Mouse (Mus musculus): ENCODE measurements around the gene Txk. TPM values are rescaled to one million over a fixed set of nuclear protein-coding genes. Genes with fewer than 3 reads are reported as not detected.

Txk gene
- polyA plus RNA-seq, 1 experiment = not detected

- WGBS = 85% methylated on average over 13 of the region's 13 CpGs
- Histone ChIP-seq H3K4me1 (ENCODE audit: control insufficient read depth, insufficient read depth, low read length) (peaks cover 3% of the 10 kb centered on the region; the same call in 1 of the 2 replicates), H3K27ac (ENCODE audit: insufficient read depth, low read depth, low read length) (no peak overlapping the region), H3K4me3 (ENCODE audit: insufficient read depth, low read depth, low read length) (no peak overlapping the region)
- TF ChIP-seq CTCF (IDR thresholded peaks at IDR 0.05; ENCODE audit: insufficient read depth, low read depth, low read length) = no peak
- no peak for TF ChIP-seq POLR2A (IDR thresholded peaks at IDR 0.05; ENCODE audit: insufficient read depth, low read depth, low read length)
Measured at GRCm38 (mm10) chr5:72709451-72709850, 43.1 kb downstream of the Txk start.

DNA sequence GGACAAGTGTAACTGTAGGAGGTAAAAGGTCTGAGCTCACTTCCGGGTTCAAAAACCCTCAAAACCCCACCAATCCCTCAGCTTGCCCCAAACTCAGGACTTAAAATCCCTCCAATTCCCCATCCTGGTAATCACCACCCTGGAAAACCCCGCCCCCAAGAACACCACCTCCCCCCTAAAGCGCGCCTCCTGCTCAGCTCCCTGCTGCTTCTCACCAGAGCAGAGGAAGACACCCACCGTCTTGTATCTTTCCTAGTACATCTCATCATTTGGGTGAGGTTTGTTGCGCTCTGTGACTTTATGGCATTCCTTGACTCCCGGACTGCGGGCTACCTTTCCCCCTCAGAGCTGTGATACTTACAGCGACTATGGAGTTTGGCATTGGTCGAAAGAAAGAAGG lies 45.9 kb downstream of the Txk start:
- TF ChIP-seq POLR2A (IDR thresholded peaks at IDR 0.05; ENCODE audit: insufficient read depth, low read depth, low read length) (no peak), CTCF (IDR thresholded peaks at IDR 0.05; ENCODE audit: insufficient read depth, low read depth, low read length) (no peak)
- no peak overlapping the region for H3K4me3 ChIP-seq (ENCODE audit: insufficient read depth, low read depth, low read length)
- peaks cover 3% of the 10 kb centered on the region; the same call in 1 of the 2 replicates for H3K4me1 ChIP-seq (ENCODE audit: control insufficient read depth, insufficient read depth, low read length)
- no peak overlapping the region for H3K27ac ChIP-seq (ENCODE audit: insufficient read depth, low read depth, low read length)
- WGBS = 53% methylated on average over 10 of the region's 10 CpGs

DNA sequence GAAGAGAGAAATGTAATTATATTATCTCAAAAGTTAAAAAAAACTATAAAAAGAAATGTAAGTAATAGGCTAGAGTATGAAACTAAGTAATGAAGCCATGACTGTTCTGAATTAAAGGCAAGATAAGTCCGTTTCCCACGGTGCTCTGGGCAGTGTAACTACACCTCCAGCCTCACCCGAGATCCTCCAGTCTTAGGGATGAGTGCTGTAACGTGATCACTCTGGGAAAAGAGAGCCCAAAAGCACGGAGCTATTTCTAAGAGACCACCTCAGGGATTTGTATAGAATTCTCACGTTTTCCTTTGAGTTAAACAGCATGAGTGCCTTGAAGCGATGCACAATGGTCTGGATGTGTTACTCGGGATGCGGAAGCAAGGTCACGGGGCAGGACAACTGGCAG lies 46.5 kb downstream of the Txk start:
- H3K27ac ChIP-seq (ENCODE audit: insufficient read depth, low read depth, low read length) = no peak overlapping the region
- 52% methylated on average over 10 of the region's 10 CpGs for WGBS
- H3K4me1 ChIP-seq (ENCODE audit: control insufficient read depth, insufficient read depth, low read length) = peaks cover 3% of the 10 kb centered on the region; the same call in 1 of the 2 replicates
- no peak for TF ChIP-seq POLR2A (IDR thresholded peaks at IDR 0.05; ENCODE audit: insufficient read depth, low read depth, low read length)
- no peak for TF ChIP-seq CTCF (IDR thresholded peaks at IDR 0.05; ENCODE audit: insufficient read depth, low read depth, low read length)
- H3K4me3 ChIP-seq (ENCODE audit: insufficient read depth, low read depth, low read length) = no peak overlapping the region

DNA sequence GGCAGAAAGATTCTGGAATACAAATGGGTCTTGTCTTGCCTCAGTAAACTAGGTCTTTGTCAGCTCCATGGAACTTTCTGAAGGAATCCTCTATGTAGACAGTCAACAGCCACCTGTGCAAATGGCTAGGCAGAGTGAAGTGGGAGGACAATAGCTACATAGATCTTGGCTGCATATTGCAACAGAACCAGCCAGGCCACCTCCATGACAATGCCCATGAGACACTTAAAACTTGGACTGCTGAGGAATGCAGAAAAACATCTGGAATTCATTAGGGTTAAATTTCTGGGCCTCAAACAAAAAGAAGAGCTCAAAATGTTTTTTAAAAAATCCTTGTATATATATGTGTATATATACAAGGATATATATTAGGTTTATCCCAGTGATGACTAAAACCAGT lies 50.4 kb downstream of the Txk start:
- Histone ChIP-seq H3K4me3 (ENCODE audit: insufficient read depth, low read depth, low read length) (no peak overlapping the region), H3K4me1 (ENCODE audit: control insufficient read depth, insufficient read depth, low read length) (peaks cover 6% of the 10 kb centered on the region; the same call in 1 of the 2 replicates), H3K27ac (ENCODE audit: insufficient read depth, low read depth, low read length) (no peak overlapping the region)
- TF ChIP-seq CTCF (IDR thresholded peaks at IDR 0.05; ENCODE audit: insufficient read depth, low read depth, low read length) = no peak
- TF ChIP-seq POLR2A (IDR thresholded peaks at IDR 0.05; ENCODE audit: insufficient read depth, low read depth, low read length) = no peak

GRCm38 (mm10) chr5:72699500-72699818 lies 53.1 kb downstream of the Txk start:
- no peak for TF ChIP-seq CTCF (IDR thresholded peaks at IDR 0.05; ENCODE audit: insufficient read depth, low read depth, low read length)
- no peak for TF ChIP-seq POLR2A (IDR thresholded peaks at IDR 0.05; ENCODE audit: insufficient read depth, low read depth, low read length)
- WGBS = 14% methylated on average over 2 of the region's 2 CpGs

GRCm38 (mm10) chr5:72698818-72699499 lies 53.6 kb downstream of the Txk start:
- WGBS = 31% methylated on average over 7 of the region's 7 CpGs
- TF ChIP-seq POLR2A (IDR thresholded peaks at IDR 0.05; ENCODE audit: insufficient read depth, low read depth, low read length) = no peak
- no peak for TF ChIP-seq CTCF (IDR thresholded peaks at IDR 0.05; ENCODE audit: insufficient read depth, low read depth, low read length)
- Histone ChIP-seq H3K27ac (ENCODE audit: insufficient read depth, low read depth, low read length) (peak overlapping the region; percentile 48), H3K4me3 (ENCODE audit: insufficient read depth, low read depth, low read length) (no peak overlapping the region), H3K4me1 (ENCODE audit: control insufficient read depth, insufficient read depth, low read length) (peaks cover 10% of the 10 kb centered on the region)

More at GRCm38 (mm10) chr5:72699500-72699818, 53.1 kb downstream of the Txk start:
- H3K27ac ChIP-seq (ENCODE audit: insufficient read depth, low read depth, low read length) = peak overlapping the region; percentile 48
- H3K4me1 ChIP-seq (ENCODE audit: control insufficient read depth, insufficient read depth, low read length) = peaks cover 10% of the 10 kb centered on the region
- H3K4me3 ChIP-seq (ENCODE audit: insufficient read depth, low read depth, low read length) = no peak overlapping the region

DNA sequence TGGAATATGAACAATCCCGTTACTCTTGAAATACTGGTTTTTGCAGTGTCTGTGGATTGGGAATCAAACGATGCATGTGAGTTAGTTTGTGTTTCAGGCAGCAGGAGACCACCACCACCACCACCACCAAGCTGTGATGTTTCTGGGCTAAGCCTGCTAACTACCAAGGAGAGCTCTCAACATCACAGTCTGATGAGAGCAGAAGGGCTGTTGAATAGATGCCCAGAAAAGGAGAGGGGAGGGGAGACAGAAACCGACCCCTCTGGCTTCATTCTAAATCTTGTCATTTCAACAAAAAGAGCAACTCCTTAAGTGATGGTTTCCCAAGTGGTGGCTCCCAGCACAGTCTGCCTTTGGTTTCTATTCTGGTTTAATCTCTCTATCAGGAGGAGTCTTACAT lies 54.2 kb downstream of the Txk start:
- Histone ChIP-seq H3K4me3 (ENCODE audit: insufficient read depth, low read depth, low read length) (no peak overlapping the region), H3K4me1 (ENCODE audit: control insufficient read depth, insufficient read depth, low read length) (peaks cover 10% of the 10 kb centered on the region), H3K27ac (ENCODE audit: insufficient read depth, low read depth, low read length) (peak overlapping the region; percentile 48)
- no peak for TF ChIP-seq CTCF (IDR thresholded peaks at IDR 0.05; ENCODE audit: insufficient read depth, low read depth, low read length)
- 28% methylated on average over 3 of the region's 3 CpGs for WGBS

GRCm38 (mm10) chr5:72696491-72696890 lies 56.1 kb downstream of the Txk start:
- no peak overlapping the region for H3K27ac ChIP-seq (ENCODE audit: insufficient read depth, low read depth, low read length)
- no peak overlapping the region for H3K4me3 ChIP-seq (ENCODE audit: insufficient read depth, low read depth, low read length)
- WGBS = 61% methylated on average over 13 of the region's 13 CpGs
- peaks cover 10% of the 10 kb centered on the region for H3K4me1 ChIP-seq (ENCODE audit: control insufficient read depth, insufficient read depth, low read length)
- no peak for TF ChIP-seq CTCF (IDR thresholded peaks at IDR 0.05; ENCODE audit: insufficient read depth, low read depth, low read length)
- TF ChIP-seq POLR2A (IDR thresholded peaks at IDR 0.05; ENCODE audit: insufficient read depth, low read depth, low read length) = no peak

DNA sequence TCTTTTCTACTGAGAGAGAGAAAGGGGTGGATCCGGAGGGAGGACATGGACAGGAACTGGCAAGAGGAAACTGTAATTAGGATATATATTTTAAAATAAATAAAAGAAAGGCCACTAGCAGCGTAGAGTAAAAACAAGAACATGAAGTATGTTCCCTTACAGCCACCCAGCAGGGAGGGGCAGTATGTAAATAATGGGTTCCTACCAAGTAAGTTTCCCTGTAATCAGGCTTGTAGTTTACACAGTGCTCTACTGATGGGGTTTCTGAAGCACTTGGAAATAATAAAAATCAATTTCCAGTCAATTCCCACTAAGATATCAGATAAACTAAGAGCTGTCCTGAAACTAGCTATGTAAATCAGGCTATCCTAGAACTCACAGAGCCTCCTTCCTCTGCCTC lies 57.9 kb downstream of the Txk start:
- TF ChIP-seq POLR2A (IDR thresholded peaks at IDR 0.05; ENCODE audit: insufficient read depth, low read depth, low read length) (no peak), CTCF (IDR thresholded peaks at IDR 0.05; ENCODE audit: insufficient read depth, low read depth, low read length) (no peak)
- Histone ChIP-seq H3K27ac (ENCODE audit: insufficient read depth, low read depth, low read length) (no peak overlapping the region), H3K4me3 (ENCODE audit: insufficient read depth, low read depth, low read length) (no peak overlapping the region), H3K4me1 (ENCODE audit: control insufficient read depth, insufficient read depth, low read length) (peaks cover 10% of the 10 kb centered on the region)
- WGBS = 54% methylated on average over 2 of the region's 2 CpGs

Measured in olfactory bulb, adult 2 months (tissue).